Mouse (Mus musculus): Measurements from ENCODE around the gene Sptbn4. TPM values are rescaled to one million over a fixed set of nuclear protein-coding genes. Genes with fewer than 3 reads are reported as not detected.

The Sptbn4 gene
- total RNA-seq, 2 experiments from 2014 or later = 132 to 146 TPM

GRCm38 (mm10) chr7:27381009-27381408 lies 66.5 kb downstream of the Sptbn4 start:
- no peak for DNase-seq

GRCm38 (mm10) chr7:27379836-27380235 lies 67.7 kb downstream of the Sptbn4 start:
- DNase-seq = no peak

- no peak for DNase-seq
Measured at GRCm38 (mm10) chr7:27378431-27378830, 69.1 kb downstream of the Sptbn4 start.

GRCm38 (mm10) chr7:27375274-27375673 lies 72.2 kb downstream of the Sptbn4 start:
- DNase-seq = peak in 1 of 2 experiments; percentile 61

GRCm38 (mm10) chr7:27371715-27372462 lies 75.6 kb downstream of the Sptbn4 start:
- no peak for DNase-seq

DNA sequence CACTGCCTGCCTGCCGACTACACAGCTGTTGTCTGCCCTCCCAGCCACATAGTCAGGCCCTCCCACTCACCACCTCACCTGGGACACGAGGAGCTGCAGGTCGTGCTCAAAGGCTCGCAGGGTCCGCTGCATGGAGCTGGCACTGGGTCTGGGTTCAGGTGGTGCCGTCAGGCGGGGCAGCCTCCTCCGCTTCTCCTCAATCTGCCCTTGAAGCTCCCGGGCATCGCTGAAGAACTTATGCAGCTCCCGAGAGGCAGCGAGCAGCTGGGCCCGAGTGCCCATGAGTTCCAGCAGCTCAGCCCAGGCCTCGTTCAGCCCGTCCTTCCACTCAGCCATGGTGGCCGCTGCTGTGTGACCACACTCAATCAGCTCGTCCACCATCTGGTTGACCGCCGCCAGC lies 78.4 kb downstream of the Sptbn4 start:
- DNase-seq = no peak

DNA sequence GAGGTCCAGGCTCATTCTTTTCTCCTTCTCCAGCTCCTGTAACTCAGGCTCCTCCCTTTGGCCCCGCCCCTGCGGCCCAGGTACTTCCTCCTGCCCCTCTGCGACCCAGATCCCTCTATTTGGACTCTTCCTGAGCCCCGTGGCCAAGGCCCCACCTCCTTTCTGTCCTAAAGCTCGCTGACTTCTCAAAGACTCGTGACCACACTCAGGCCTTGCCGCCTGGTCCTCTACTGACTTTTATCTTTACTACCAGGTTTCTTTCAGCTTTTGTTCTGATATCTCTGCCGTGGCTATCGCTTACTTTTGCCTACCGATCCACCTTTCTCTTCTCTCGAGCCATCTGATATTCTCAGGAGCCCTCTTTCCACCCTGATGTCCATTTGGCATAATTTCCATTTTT lies 79.5 kb downstream of the Sptbn4 start:
- DNase-seq = no peak

DNA sequence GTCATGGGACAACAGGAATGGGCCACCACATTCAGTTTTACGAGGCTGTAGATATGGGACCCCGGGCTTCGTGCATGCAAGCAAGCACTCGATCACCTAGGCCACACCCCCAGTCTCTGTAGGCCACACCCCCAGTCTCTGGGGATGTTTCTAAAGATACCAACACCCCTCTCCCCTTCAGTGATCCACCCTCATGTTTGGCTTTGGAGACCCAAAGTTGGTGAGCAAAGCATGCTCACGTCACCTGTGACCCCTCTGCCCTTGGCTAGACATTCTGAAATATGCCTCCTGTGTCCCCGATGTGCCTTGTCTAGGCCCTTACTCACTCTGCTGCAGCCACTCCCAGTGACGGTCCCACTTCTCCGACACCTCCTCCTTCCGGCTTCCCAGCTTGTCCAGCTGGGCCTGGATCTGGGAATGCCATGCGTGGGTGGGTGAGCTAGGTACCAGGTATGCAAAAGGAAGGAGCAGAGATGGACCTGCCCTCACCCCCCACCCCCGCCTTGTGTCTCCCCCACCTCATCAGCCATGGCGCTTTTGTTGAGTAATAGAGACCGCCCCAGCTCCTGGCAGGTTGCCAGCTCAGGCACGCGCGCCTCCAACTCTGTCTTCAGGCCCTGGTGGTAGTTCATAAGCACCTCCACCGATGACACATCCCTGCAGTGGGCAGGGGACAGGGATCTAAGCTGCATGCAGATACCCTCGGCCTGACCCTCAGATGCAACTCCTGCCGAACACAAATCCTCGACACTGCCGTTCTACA lies 81.2 kb downstream of the Sptbn4 start:
- no peak for DNase-seq

DNA sequence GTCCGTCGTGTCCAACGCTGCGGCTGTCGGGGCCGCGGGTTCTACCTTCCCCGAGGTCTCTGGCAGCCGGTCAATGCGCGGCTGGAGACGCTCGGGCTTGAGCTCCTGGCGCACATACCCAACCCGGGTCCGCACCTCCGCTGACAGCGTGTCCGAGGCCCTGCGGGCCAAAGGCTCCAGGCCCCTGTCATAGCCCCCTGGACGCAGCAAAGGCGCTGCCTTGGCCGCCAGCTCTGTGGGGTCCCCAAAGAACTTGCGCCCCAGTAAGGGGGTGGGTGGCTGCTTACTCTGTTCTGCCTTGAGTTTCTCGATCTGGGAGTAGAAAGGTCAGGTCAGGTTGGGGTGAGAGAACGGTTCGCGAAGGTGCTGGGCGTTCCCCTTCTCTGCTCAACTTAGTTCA lies 83.1 kb downstream of the Sptbn4 start:
- DNase-seq = no peak

DNA sequence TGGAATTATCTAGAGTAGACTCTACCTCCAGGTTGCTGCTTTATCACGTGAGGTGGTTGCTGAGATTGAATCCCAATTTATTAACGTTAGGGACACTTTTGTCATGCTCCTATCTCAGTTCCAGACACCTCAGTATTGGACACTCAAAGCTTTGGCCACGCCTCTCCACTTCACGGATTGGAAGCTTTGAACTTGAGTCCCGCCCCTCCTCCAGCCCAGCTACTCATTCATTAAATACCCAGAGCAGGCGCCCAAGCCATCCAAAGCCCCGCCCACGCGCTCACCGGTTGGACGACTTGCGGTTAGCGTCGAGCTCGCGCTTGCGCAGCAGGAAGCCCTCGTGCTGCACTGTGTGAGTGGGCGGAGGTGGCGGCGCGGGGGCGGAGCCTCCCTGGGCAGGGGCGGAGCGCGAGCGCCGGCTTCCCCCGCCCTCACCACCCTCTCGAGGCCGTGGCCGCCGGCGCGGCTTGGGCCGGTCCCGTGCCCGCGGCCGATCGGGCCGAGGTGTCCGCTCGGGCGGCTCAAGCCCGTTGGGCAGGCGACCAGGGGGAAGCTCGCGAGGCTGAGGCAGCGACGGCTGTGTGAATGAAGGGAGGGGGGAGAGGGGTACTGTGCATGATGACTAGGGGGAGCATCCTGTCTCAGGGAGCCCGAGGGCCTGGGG lies 86.1 kb downstream of the Sptbn4 start:
- DNase-seq = peak; percentile 98

GRCm38 (mm10) chr7:27360749-27361148 lies 86.7 kb downstream of the Sptbn4 start:
- DNase-seq = no peak

GRCm38 (mm10) chr7:27359706-27360358 lies 87.7 kb downstream of the Sptbn4 start:
- no peak for DNase-seq

- no peak for DNase-seq
Measured at GRCm38 (mm10) chr7:27359162-27359561, 88.3 kb downstream of the Sptbn4 start.

- no peak for DNase-seq
Measured at GRCm38 (mm10) chr7:27357595-27357978, 89.9 kb downstream of the Sptbn4 start.

- DNase-seq = no peak
Measured at GRCm38 (mm10) chr7:27356861-27357594, 90.5 kb downstream of the Sptbn4 start, which contains the start of gene Gm20479. Gene Gm20479, minus strand, starts transcription at chr7:27357419.

DNA sequence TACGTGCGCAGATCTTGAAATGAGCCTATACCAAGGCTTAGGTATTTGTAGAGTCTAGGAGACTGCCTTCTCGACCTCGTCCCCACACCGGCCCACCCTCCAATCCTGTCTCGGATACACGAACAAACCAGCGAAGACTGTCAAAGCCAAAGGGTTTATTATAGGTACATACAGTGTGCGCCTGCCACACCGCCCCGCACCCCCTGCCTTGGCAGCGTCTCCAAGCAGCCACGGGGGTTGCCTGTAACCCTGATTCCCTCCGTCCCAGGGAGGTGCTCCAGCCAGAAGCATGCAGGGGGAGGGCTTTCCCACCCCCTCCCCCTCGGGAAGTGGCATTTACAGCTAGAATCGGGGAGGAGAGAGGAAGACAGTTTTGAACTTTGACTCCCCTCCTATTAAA lies 91.2 kb downstream of the Sptbn4 start:
- no peak for DNase-seq

- peak; percentile 79 to 83 for DNase-seq
Measured at GRCm38 (mm10) chr7:27355745-27356240, 91.7 kb downstream of the Sptbn4 start, which contains the start of gene Shkbp1. Gene Shkbp1, minus strand, starts transcription at chr7:27356019.

DNA sequence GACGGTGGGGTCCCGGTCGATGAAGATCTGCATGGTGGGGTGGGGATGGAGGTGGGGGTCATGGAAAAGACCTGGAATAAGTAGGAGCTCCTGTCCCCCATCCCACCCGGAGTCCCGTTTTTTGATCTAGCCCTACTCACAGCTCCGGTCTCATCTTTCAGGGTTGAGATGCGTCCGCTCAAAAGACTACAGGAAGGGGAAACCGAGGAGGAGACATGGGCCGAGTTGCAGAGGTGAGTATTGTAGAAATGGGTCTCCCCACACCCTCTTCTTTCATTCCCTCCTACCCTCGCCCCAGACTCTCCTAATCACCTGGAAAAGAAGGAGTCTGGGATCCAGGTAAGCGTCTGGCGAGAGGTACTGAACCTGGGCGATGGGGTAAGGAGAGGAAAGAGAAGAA lies 92.2 kb downstream of the Sptbn4 start:
- DNase-seq = no peak

- DNase-seq = no peak
Measured at GRCm38 (mm10) chr7:27354783-27355182, 92.7 kb downstream of the Sptbn4 start.

DNA sequence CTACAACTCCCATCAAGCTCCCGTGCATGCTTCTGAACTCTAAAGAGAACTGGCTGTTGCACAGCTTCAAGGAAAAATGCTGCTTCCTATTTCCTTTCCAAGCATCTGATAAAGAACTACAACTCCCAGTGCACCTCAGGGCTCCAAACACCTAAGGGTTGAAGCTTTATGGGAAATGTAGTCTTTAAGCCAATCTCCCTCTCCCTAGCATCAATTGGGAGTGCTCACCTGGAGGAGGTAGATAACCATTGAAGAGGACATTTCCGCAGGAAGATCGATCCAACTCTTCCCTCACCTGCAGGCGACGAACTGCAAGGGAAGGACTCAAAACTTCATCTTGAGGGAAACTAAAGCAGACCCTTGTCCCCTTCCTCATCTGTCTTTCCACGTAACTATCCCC lies 93.3 kb downstream of the Sptbn4 start:
- no peak for DNase-seq

- DNase-seq = no peak
Measured at GRCm38 (mm10) chr7:27345444-27345843, 102.0 kb downstream of the Sptbn4 start.

- DNase-seq = no peak
Measured at GRCm38 (mm10) chr7:27342595-27342994, 104.9 kb downstream of the Sptbn4 start.

Data from layer of hippocampus, postnatal 36 days (tissue).